Mouse (Mus musculus): ENCODE data around the gene Flt1. TPM values are rescaled to one million over a fixed set of nuclear protein-coding genes. Genes with fewer than 3 reads are reported as not detected.

Gene Flt1
- 12.5 and 15.6 TPM in 2 replicates for polyA plus RNA-seq (2016; fragmentation: Nextera tagmentation; extraction: Ambion mirVana)

- Histone ChIP-seq H3K4me2 (replicated peaks) (peak within 1 kb of the TSS; percentile 64), H3K9me3 (no peaks in the 10 kb centered on the region), H3K27ac (no peak within 1 kb of the TSS), H3K9ac (peak within 1 kb of the TSS; percentile 26), H3K4me3 (peak within 1 kb of the TSS; percentile 35), H3K36me3 (no peaks in the 10 kb centered on the region), H3K27me3 (replicated peaks) (peaks cover 82% of the 10 kb centered on the region), H3K4me1 (peaks cover 16% of the 10 kb centered on the region)
- under 1% methylated on average over 82 of the region's 82 CpGs for WGBS
- ATAC-seq (ENCODE audit: low FRiP score, low read depth): peak; percentile 42
Measured at GRCm38 (mm10) chr5:147725831-147726700, at the start of gene Flt1. TSS of gene Flt1 (minus strand) at chr5:147726011.

DNA sequence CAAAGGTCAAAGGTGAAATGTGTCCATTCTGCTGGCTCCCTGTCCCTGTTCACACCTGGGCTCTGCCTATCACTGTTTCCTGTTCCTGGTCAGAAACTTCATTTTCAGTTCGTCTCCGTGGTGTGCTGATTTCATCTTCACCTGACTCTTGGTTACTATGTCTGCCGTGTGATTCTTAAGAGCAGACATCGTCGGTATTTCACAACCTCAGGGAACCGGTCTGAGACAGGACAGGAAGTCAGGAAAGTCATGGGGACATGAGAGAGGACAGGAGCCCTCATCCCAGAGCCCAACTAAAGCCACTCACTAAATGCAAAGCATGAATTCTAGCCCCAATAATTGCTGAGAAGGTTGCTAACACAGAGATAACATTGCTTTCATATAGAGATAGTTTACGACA is 49.4 kb upstream of the Flt1 start:
- Histone ChIP-seq H3K27ac (no peak overlapping the region), H3K4me1 (no peaks in the 10 kb centered on the region), H3K9ac (no peak overlapping the region), H3K36me3 (no peaks in the 10 kb centered on the region), H3K4me3 (no peak overlapping the region), H3K4me2 (replicated peaks) (no peak overlapping the region), H3K9me3 (no peaks in the 10 kb centered on the region), H3K27me3 (replicated peaks) (no peaks in the 10 kb centered on the region)
- ATAC-seq (ENCODE audit: low FRiP score, low read depth): no peak
- WGBS: 92% methylated on average over 7 of the region's 7 CpGs

DNA sequence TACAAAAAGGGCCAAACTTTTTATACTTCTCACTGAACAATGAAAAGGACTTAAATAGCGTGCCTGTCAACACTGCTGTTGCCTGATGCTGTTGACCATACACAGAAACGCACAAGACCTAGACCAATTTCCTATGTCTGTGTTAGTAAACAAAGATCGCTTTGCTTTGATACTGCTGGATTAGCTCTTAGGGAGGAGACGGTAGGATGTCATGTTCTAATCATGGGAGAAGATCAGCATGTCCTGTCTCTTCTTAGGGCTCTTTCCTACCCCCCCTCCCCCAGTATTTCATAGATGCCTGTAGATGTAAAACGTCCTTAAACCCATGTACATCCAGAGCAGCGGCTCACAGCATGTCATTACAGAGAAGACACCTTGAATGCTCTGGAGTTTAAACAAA is 44.1 kb upstream of the Flt1 start:
- Histone ChIP-seq H3K4me1 (no peaks in the 10 kb centered on the region), H3K4me2 (replicated peaks) (no peak overlapping the region), H3K9ac (no peak overlapping the region), H3K4me3 (no peak overlapping the region), H3K36me3 (no peaks in the 10 kb centered on the region), H3K9me3 (no peaks in the 10 kb centered on the region), H3K27me3 (replicated peaks) (no peaks in the 10 kb centered on the region), H3K27ac (no peak overlapping the region)
- WGBS: 89% methylated on average over 6 of the region's 6 CpGs
- ATAC-seq (ENCODE audit: low FRiP score, low read depth): no peak

- Histone ChIP-seq H3K4me3 (no peak overlapping the region), H3K27ac (no peak overlapping the region), H3K9ac (no peak overlapping the region), H3K4me2 (replicated peaks) (no peak overlapping the region), H3K36me3 (no peaks in the 10 kb centered on the region), H3K9me3 (no peaks in the 10 kb centered on the region), H3K4me1 (no peaks in the 10 kb centered on the region), H3K27me3 (replicated peaks) (no peaks in the 10 kb centered on the region)
- 84% methylated on average over 4 of the region's 4 CpGs for WGBS
- ATAC-seq (ENCODE audit: low FRiP score, low read depth): no peak
Measured at GRCm38 (mm10) chr5:147764061-147764460, 38.2 kb upstream of the Flt1 start.

DNA sequence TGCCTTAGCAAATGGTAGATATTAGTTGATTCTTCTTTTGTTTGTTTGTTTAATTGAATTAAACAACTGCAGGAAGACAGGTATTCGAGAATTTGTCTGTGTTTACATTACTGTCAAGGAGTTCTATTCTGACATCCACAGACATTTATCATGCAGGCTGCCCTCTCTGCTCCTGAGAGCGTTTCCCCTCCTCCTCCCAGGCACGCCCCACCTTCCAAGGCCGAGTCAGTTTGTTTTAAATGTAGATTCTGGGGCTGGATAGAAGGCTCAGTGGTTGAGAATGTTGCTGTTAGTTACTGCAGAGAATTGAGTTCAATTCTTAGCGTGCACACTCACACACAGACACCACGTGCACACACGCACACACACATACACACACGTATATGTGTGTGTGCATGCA is 36.2 kb upstream of the Flt1 start:
- ATAC-seq (ENCODE audit: low FRiP score, low read depth): no peak
- Histone ChIP-seq H3K9me3 (no peaks in the 10 kb centered on the region), H3K9ac (no peak overlapping the region), H3K4me3 (no peak overlapping the region), H3K27me3 (replicated peaks) (no peaks in the 10 kb centered on the region), H3K4me1 (no peaks in the 10 kb centered on the region), H3K27ac (no peak overlapping the region), H3K36me3 (no peaks in the 10 kb centered on the region), H3K4me2 (replicated peaks) (no peak overlapping the region)
- 28% methylated on average over 8 of the region's 8 CpGs for WGBS

DNA sequence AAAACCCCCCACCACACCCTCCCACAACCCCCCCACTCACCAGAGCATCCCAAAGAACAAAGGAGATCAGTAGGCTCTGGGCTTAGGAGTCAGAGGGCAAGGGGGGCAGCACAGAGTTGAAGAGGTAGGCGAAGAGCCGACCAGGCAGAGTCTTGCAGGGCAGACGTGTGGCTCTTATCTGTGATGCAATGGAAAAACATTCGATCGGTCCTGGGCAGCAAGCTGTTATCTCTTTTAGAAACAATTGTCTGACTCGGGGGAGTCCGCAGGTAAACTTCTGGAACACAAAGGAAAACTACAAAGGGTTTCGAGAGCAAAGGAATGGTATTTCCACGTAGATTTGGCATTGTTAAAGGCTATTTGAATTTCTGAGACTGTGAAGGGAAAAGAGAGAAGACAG is 35.5 kb upstream of the Flt1 start:
- 8% methylated on average over 9 of the region's 9 CpGs for WGBS
- Histone ChIP-seq H3K4me1 (no peaks in the 10 kb centered on the region), H3K36me3 (no peaks in the 10 kb centered on the region), H3K9ac (no peak overlapping the region), H3K27ac (no peak overlapping the region), H3K4me3 (no peak overlapping the region), H3K4me2 (replicated peaks) (no peak overlapping the region), H3K9me3 (no peaks in the 10 kb centered on the region), H3K27me3 (replicated peaks) (no peaks in the 10 kb centered on the region)
- no peak for ATAC-seq (ENCODE audit: low FRiP score, low read depth)

- no peak overlapping the region for H3K4me3 ChIP-seq
- 72% methylated on average over 9 of the region's 9 CpGs for WGBS
Measured at GRCm38 (mm10) chr5:147758640-147759319, 33.0 kb upstream of the Flt1 start.

GRCm38 (mm10) chr5:147757832-147758587 is 32.2 kb upstream of the Flt1 start:
- peaks cover 3% of the 10 kb centered on the region; the same call in 1 of the 2 replicates for H3K4me1 ChIP-seq
- H3K27me3 ChIP-seq (replicated peaks): peaks cover 5% of the 10 kb centered on the region
- WGBS: 54% methylated on average over 12 of the region's 12 CpGs
- H3K9ac ChIP-seq: no peak overlapping the region
- no peak for ATAC-seq (ENCODE audit: low FRiP score, low read depth)
- H3K36me3 ChIP-seq: no peaks in the 10 kb centered on the region
- H3K4me2 ChIP-seq (replicated peaks): peak overlapping the region; percentile 28
- H3K27ac ChIP-seq: no peak overlapping the region
- no peaks in the 10 kb centered on the region for H3K9me3 ChIP-seq
- H3K4me3 ChIP-seq: no peak overlapping the region

More at GRCm38 (mm10) chr5:147758640-147759319, 33.0 kb upstream of the Flt1 start:
- no peak overlapping the region for H3K27ac ChIP-seq
- H3K9ac ChIP-seq: no peak overlapping the region
- H3K9me3 ChIP-seq: no peaks in the 10 kb centered on the region
- no peaks in the 10 kb centered on the region; the same call in 1 of the 2 replicates for H3K27me3 ChIP-seq (replicated peaks)
- no peaks in the 10 kb centered on the region for H3K4me1 ChIP-seq
- peak overlapping the region; percentile 28 for H3K4me2 ChIP-seq (replicated peaks)
- no peak for ATAC-seq (ENCODE audit: low FRiP score, low read depth)
- no peaks in the 10 kb centered on the region for H3K36me3 ChIP-seq

DNA sequence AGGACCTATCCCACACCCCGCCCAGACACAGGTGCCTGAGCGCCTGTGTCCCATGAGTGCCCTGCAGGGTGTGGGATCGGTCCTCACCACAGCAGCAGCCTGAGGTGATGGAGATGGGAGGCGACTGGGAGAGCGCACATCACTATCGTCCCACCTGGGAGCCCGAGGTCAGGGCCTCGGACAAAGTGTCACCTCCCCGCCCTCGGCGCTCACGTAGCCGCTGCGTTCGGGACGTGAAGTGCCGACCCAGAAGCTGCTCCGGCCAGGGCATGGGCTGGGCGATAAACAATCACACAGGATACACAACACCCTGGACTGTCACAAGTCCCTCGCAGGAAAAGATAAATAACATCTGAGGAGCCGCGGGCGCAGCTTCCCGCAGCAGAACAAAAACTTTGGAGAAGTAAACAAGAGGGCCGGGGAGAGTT is 27.1 kb upstream of the Flt1 start:
- Histone ChIP-seq H3K4me2 (replicated peaks) (peak overlapping the region; percentile 43), H3K4me1 (peaks cover 17% of the 10 kb centered on the region), H3K27me3 (replicated peaks) (peaks cover 40% of the 10 kb centered on the region), H3K27ac (no peak overlapping the region), H3K9ac (no peak overlapping the region), H3K4me3 (no peak overlapping the region), H3K36me3 (no peaks in the 10 kb centered on the region), H3K9me3 (no peaks in the 10 kb centered on the region)
- ATAC-seq (ENCODE audit: low FRiP score, low read depth): no peak
- 1% methylated on average over 25 of the region's 25 CpGs for WGBS

DNA sequence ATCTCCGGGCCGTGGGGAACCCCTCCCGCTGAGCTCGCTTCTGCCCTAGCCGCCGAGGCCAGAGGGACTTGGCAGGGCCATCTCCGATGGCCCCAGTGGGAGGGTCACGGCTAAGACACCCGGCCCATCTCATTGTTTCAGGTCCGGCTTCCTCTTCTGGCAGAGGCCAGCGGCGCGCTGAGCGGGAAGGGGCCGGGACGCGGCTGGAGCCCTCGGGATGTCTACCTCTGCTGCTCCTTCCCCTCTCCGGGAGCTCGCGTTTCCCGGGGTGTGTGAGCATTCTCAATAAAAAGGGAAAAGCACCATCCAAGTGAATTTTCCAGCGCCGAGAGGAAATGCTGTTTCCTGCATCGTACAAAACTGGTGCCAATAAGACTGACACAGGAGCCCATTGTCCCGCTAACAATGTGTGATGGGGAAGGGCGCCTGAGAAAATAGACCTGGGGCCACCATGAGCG is 25.9 kb upstream of the Flt1 start:
- Histone ChIP-seq H3K4me1 (peaks cover 18% of the 10 kb centered on the region), H3K4me2 (replicated peaks) (peak overlapping the region; percentile 62), H3K9me3 (no peaks in the 10 kb centered on the region), H3K9ac (peak overlapping the region; percentile 21; the same call in 1 of the 2 replicates), H3K27me3 (replicated peaks) (peaks cover 40% of the 10 kb centered on the region), H3K4me3 (peak overlapping the region; percentile 23; the same call in 1 of the 2 replicates), H3K27ac (no peak overlapping the region), H3K36me3 (no peaks in the 10 kb centered on the region)
- under 1% methylated on average over 28 of the region's 28 CpGs for WGBS
- no peak for ATAC-seq (ENCODE audit: low FRiP score, low read depth)

DNA sequence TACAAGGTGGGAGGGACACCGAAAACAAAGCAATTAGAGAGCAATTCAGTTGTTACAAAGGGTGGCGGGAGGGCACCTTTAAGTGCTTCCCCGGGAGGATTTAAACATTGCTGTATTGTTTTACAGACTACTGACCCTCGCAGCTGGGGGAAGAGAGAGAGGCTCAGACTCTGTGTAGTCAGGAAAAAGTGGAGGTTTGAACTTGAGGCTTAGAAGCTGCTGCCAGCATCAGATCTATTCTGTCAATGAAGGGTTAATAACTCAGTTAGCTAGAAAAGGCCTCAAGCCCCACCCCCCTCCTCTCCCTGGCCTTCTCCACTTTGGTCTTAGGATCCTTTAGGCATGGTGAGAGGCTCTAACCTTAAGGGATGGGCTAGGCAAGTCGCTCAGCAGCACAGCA is 24.2 kb upstream of the Flt1 start:
- Histone ChIP-seq H3K4me2 (replicated peaks) (no peak overlapping the region), H3K36me3 (no peaks in the 10 kb centered on the region), H3K9me3 (no peaks in the 10 kb centered on the region), H3K4me1 (peaks cover 18% of the 10 kb centered on the region), H3K9ac (no peak overlapping the region), H3K27me3 (replicated peaks) (peaks cover 42% of the 10 kb centered on the region), H3K4me3 (no peak overlapping the region), H3K27ac (no peak overlapping the region)
- WGBS: 4% methylated on average over 5 of the region's 5 CpGs
- no peak for ATAC-seq (ENCODE audit: low FRiP score, low read depth)

GRCm38 (mm10) chr5:147748081-147748581 is 22.3 kb upstream of the Flt1 start:
- H3K4me2 ChIP-seq (replicated peaks): peak overlapping the region; percentile 48
- H3K27ac ChIP-seq: no peak overlapping the region
- H3K4me3 ChIP-seq: no peak overlapping the region
- ATAC-seq (ENCODE audit: low FRiP score, low read depth): no peak
- H3K36me3 ChIP-seq: no peaks in the 10 kb centered on the region
- WGBS: under 1% methylated on average over 15 of the region's 15 CpGs
- H3K4me1 ChIP-seq: peaks cover 16% of the 10 kb centered on the region
- no peaks in the 10 kb centered on the region for H3K9me3 ChIP-seq
- no peak overlapping the region for H3K9ac ChIP-seq
- peaks cover 39% of the 10 kb centered on the region for H3K27me3 ChIP-seq (replicated peaks)

All from neural tube, embryonic 12.5 days (tissue).